Mouse (Mus musculus) CH12.LX (cell line): ENCODE measurements around the gene Sprr2h.

Experiments used
- CHD2 ChIP-seq: IDR thresholded peaks from 2 replicates; pipeline ENCODE4 v1.6.1; 2011; ENCODE audit warnings: low read length, improper control_type of control experiment
- CTCF ChIP-seq, 2 experiments: IDR thresholded peaks in 1 of 2; conservative IDR thresholded peaks in 1 of 2; 2 replicates each; pipeline ENCODE4 v1.5.1; 2011 to 2012; ENCODE audit warnings: low read depth in 2 of 2, low read length in 2 of 2, improper control_type of control experiment in 1 of 2, inconsistent platforms in 1 of 2, mild to moderate bottlenecking in 1 of 2, moderate library complexity in 1 of 2
- EP300 ChIP-seq: IDR thresholded peaks from 2 replicates; pipeline ENCODE4 v1.6.1; 2011; ENCODE audit warnings: low read length, improper control_type of control experiment
- ETS1 ChIP-seq: conservative IDR thresholded peaks from 2 replicates; pipeline ENCODE4 v1.6.1; 2012; ENCODE audit warnings: low read depth, mild to moderate bottlenecking, inconsistent platforms, low read length, improper control_type of control experiment, moderate library complexity
- HCFC1 ChIP-seq: IDR thresholded peaks from 2 replicates; pipeline ENCODE4 v1.6.1; 2012; ENCODE audit warnings: low read depth, mild to moderate bottlenecking, inconsistent platforms, low read length, improper control_type of control experiment
- MAFK ChIP-seq: IDR thresholded peaks from 2 replicates; pipeline ENCODE4 v1.6.1; 2011; ENCODE audit warnings: low read length, improper control_type of control experiment; ENCODE audit not compliant: insufficient replicate concordance
- MEF2A ChIP-seq: IDR thresholded peaks from 2 replicates; pipeline ENCODE4 v1.6.1; 2014; ENCODE audit warnings: low read depth, mild to moderate bottlenecking, inconsistent platforms, low read length, improper control_type of control experiment, borderline replicate concordance
- POLR2A ChIP-seq: IDR thresholded peaks from 2 replicates; pipeline ENCODE4 v1.6.1; 2011; ENCODE audit warnings: low read depth, mild to moderate bottlenecking, improper control_type of control experiment, low read length
- USF1 ChIP-seq: IDR thresholded peaks from 2 replicates; pipeline ENCODE4 v1.6.1; 2014; ENCODE audit warnings: low read depth, mild to moderate bottlenecking, inconsistent platforms, low read length, improper control_type of control experiment
- USF2 ChIP-seq: conservative IDR thresholded peaks from 2 replicates; pipeline ENCODE4 v1.6.1; 2011; ENCODE audit warnings: low read depth, low read length, improper control_type of control experiment

- TF ChIP-seq EP300 (no peak), CTCF (conservative IDR thresholded peaks at IDR 0.05 in 1 of 2, IDR thresholded peaks at IDR 0.05 in 1 of 2; ENCODE audit: low read depth in 2 of 2, low read length in 2 of 2) (no peak), MAFK (no peak), HCFC1 (no peak), USF2 (no peak), ETS1 (no peak), CHD2 (no peak), MEF2A (no peak), USF1 (no peak), POLR2A (no peak)
These were observed 43.8 kb downstream of the Sprr2h start, which contains the start of gene Gm9774 for GRCm38 (mm10) chr3:92429323-92429722.
